Mouse (Mus musculus) bone marrow macrophage, adult 2 months (primary cell): ENCODE measurements around the gene Apba1.

Experiments used
- CTCF ChIP-seq: IDR thresholded peaks from 2 replicates; pipeline ENCODE4 v1.5.1; 2012; ENCODE audit warnings: low read depth, mild to moderate bottlenecking, low read length, moderate library complexity
- POLR2A ChIP-seq: IDR thresholded peaks from 2 replicates; pipeline ENCODE4 v1.6.1; 2012; ENCODE audit warnings: mild to moderate bottlenecking, low read depth, low read length, borderline replicate concordance

DNA sequence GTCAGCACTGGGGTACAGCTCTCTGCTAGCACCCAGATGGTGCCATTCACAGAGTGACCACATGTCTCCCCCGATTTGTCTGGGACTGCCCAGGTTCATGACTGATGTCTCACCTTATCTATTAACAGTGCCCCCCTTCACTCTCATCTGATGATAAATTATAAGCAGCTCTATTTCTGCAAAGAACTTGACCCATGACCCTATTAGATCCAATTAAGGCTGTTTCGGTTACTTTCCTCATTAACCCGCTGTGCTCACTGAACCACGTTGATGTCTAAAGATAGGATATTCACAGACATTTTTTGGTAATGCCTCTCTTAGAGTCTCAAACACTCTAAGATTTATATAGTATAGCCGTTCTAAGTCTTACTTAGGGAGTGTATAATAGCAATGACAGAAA lies 52.3 kb downstream of the Apba1 start:
- TF ChIP-seq POLR2A (no peak), CTCF (no peak)
